Mouse (Mus musculus) spleen, adult 2 months (tissue): ENCODE data around the gene Fndc8.

ENCODE experiments used
- CTCF ChIP-seq: fragments of 200-500 bp; IDR thresholded peaks from 2 replicates; pipeline ENCODE4 v1.5.1; 2011; ENCODE audit warnings: mild to moderate bottlenecking, inconsistent platforms; ENCODE audit not compliant: insufficient read depth, insufficient read length, insufficient replicate concordance; ENCODE audit errors: extremely low read depth
- POLR2A ChIP-seq: fragments of 200-500 bp; IDR thresholded peaks from 2 replicates; pipeline ENCODE4 v1.6.1; 2011; ENCODE audit warnings: low read depth, low read length, inconsistent platforms

DNA sequence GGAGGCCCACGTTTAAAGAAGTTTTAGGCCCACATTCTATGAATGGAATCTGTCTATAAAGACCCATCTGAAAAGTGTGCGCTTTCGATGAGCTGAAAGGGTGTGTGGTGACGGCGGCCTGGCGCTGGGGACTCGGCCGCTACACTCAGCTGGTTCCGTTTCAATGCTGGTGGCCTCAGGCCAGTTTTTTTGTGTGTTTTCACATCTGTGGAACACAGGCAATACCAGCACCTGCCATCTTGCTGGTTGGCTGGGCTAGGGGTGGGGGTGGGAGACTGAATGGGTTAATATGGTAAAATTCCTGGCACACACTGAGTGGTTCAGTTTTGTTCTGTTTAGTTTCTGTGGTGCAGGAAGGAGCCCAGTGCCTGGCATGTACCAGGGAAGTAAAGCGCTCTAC is 35.9 kb upstream of the Fndc8 start:
- TF ChIP-seq CTCF (no peak), POLR2A (no peak)
